Mouse (Mus musculus) E14TG2a.4 (cell line): Measurements from ENCODE around the gene Nelfa.
A peak's percentile ranks its signal among the peaks of the same experiment; 100 is the strongest.

ENCODE experiments used
- H3K27me3 ChIP-seq: 2 replicates; pipeline ENCODE4 v1.6.1; 2014; ENCODE audit warnings: low read length, control low read depth; ENCODE audit not compliant: insufficient read depth
- H3K36me3 ChIP-seq: 2 replicates; pipeline ENCODE4 v1.6.1; 2014; ENCODE audit warnings: low read length, control low read depth; ENCODE audit not compliant: insufficient read depth
- H3K4me1 ChIP-seq: replicated peaks from 2 replicates; pipeline ENCODE4 v1.6.1; 2014; ENCODE audit warnings: low read depth, low read length, control low read depth
- H3K4me3 ChIP-seq: replicated peaks from 2 replicates; pipeline ENCODE4 v1.5.1; 2014; ENCODE audit warnings: mild to moderate bottlenecking, low read length
- H3K9me3 ChIP-seq: 2 replicates; pipeline ENCODE4 v1.6.1; 2014; ENCODE audit warnings: low read length, control low read depth
- CTCF ChIP-seq: conservative IDR thresholded peaks from 2 replicates; pipeline ENCODE4 v1.5.1; 2014; ENCODE audit warnings: low read length
- NANOG ChIP-seq: IDR thresholded peaks from 2 replicates; pipeline ENCODE4 v1.6.1; 2014; ENCODE audit warnings: borderline replicate concordance, low read length, mixed read lengths
- POU5F1 ChIP-seq: IDR thresholded peaks from 2 replicates; pipeline ENCODE4 v1.6.1; 2014; ENCODE audit warnings: low read length, borderline replicate concordance

The Nelfa gene

DNA sequence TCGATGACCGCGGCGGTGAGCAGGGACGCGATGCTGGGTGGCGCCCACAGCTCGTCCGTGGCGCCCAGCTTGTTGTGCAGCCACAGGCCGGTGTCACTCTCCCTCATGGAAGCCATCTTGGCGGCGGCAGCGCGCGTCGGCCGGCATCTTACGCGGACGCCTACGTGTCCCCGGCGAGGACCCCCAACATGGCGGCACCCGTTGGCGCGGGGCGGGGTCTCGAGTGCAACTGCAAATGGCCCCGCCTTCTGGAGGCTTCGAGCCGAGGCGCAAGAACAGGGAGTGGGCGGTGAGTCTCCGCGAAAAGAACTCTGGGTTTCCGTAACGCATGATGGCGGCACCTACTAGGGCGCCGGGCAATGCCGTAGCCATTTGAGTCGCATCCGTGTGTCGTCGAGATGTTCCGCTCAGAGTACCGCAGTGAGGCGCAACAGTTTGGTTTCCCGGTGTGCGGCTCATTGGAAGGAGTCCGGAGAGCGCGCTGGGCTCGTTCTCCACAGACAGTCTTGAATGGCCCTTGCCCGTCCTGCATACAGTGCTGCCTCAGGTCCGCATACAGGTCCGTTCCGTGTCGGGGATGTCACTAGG, at the start of gene Nelfa:
Gene Nelfa (minus strand): TSS at position 294 of the 588 bp plus-strand sequence.
- H3K4me1 ChIP-seq = peaks cover 42% of the 10 kb centered on the region
- H3K4me3 ChIP-seq = peak within 1 kb of the TSS; percentile 96
- H3K27me3 ChIP-seq = no peaks in the 10 kb centered on the region
- TF ChIP-seq POU5F1 (no peak), CTCF (no peak), NANOG (no peak)
- H3K36me3 ChIP-seq = peaks cover 40% of the 10 kb centered on the region
- peaks cover 4% of the 10 kb centered on the region for H3K9me3 ChIP-seq

DNA sequence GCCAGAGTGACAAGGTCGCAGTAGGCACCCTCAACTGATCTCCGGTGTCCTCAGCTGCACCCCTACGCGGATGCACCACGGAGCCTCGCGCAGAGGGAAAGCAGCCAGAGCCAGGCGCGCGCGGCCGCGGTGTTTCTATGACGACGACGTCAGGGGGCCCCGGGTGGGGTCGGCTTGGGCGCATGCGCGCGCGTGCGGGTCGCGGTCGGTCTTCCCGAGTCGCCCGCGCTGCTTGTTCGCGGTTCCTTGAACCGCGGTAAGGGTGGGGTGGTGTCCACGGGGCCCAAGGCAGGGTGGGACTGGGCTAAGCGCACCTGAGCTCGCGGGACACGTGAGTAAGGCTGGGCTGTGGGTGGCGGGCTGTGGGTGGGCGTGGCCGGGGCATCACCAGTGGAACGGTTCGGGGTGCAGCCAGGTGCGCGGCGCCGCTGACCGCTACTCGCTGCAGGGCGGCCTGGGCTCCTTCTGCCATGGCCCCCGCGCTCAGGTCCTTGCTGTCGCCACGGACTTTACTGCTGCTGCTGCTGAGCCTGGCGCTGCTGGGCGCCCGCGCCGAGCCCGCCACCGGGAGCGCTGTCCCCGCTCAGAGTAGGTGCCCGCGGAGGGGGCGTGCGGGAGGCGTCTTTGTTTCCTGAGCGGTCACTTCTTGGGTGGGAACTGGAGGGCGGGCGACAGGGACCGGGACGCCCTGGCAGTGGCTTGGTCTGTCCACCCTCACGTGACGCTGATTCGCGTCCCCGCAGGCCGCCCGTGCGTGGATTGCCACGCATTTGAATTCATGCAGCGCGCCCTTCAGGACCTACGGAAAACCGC, 47.3 kb upstream of the Nelfa start, which contains the start of gene Gm1673:
Gene Gm1673 (plus strand): TSS at position 125 of the 813 bp plus-strand sequence.
- H3K4me1 ChIP-seq = peaks cover 8% of the 10 kb centered on the region
- H3K27me3 ChIP-seq = peaks cover 84% of the 10 kb centered on the region
- no peak for TF ChIP-seq CTCF
- no peak for TF ChIP-seq POU5F1
- no peak for TF ChIP-seq NANOG
- peak within 1 kb of the TSS; percentile 89 for H3K4me3 ChIP-seq
- H3K9me3 ChIP-seq = peaks cover 24% of the 10 kb centered on the region
- H3K36me3 ChIP-seq = no peaks in the 10 kb centered on the region

DNA sequence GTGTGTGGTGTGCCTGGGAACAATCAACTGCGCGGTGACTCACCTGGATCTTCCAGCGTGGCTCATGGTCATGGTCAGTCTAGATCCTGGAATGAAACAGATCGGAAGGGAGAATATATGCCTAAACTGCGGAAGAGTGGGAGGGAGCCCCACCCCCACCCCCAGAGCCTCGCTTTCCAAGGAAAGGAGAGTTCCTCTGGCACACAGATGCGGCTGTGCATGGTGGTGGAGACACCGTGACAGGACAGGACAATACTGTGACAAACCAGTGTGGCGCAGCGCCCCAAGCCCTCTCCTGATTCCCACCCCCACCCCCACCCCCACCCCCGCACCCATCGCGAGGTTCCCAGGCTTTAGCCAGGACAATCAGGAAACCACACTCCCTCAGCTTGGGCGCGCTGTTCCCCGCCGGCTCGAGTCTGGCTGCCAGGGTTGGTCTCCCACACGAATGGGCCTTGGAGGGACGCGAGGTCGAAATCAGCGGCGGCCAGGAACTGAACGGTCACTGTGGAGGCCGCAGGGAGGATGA, 46.6 kb upstream of the Nelfa start:
- Histone ChIP-seq H3K4me3 (peak overlapping the region; percentile 89), H3K27me3 (peaks cover 88% of the 10 kb centered on the region), H3K4me1 (peaks cover 8% of the 10 kb centered on the region), H3K9me3 (peaks cover 24% of the 10 kb centered on the region), H3K36me3 (no peaks in the 10 kb centered on the region)
- TF ChIP-seq NANOG (no peak), POU5F1 (no peak), CTCF (no peak)

DNA sequence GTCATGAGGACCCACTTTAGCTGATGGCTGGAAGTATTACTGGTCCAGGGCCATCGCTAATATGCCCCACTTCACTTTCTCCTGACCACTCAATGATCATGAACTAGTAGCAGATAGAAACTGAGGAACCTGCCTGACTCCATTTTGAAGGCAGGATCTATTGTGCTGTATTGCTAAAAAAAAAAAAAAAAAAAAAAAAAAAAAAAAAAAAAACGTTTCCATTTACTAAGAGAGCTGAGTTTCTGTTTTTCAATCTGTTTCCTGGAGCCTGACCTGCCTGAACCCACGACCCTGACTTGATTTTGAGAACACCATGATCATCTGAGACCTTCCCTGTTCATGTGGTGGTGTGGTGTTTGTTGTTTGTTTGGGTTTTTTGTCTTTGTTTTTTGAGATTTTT, 40.1 kb upstream of the Nelfa start:
- Histone ChIP-seq H3K27me3 (peaks cover 45% of the 10 kb centered on the region), H3K36me3 (no peaks in the 10 kb centered on the region), H3K9me3 (peaks cover 16% of the 10 kb centered on the region), H3K4me3 (no peak overlapping the region), H3K4me1 (no peaks in the 10 kb centered on the region)
- TF ChIP-seq CTCF (no peak), NANOG (no peak), POU5F1 (no peak)

DNA sequence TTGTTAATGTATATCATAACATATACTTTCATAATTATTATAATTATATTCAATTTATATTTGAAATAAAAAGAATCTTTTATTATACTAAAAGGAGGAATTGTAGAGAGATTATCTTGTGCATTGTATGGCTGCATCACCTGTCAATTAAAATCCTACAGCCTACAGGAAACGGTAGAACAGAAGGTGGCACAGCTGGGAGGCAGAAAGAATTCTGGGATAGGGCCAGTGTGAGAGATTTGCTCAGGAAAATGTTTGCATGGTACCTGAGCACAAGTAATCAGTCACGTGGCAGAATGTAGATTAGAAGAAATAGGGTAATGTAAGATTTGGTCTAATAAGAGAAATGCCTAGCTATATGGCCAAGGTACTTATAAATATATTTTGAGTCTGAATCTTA, 38.5 kb upstream of the Nelfa start:
- peaks cover 37% of the 10 kb centered on the region for H3K27me3 ChIP-seq
- H3K9me3 ChIP-seq = peaks cover 7% of the 10 kb centered on the region
- TF ChIP-seq POU5F1 (no peak), CTCF (no peak), NANOG (no peak)
- H3K4me3 ChIP-seq = no peak overlapping the region
- H3K36me3 ChIP-seq = no peaks in the 10 kb centered on the region
- no peaks in the 10 kb centered on the region for H3K4me1 ChIP-seq

DNA sequence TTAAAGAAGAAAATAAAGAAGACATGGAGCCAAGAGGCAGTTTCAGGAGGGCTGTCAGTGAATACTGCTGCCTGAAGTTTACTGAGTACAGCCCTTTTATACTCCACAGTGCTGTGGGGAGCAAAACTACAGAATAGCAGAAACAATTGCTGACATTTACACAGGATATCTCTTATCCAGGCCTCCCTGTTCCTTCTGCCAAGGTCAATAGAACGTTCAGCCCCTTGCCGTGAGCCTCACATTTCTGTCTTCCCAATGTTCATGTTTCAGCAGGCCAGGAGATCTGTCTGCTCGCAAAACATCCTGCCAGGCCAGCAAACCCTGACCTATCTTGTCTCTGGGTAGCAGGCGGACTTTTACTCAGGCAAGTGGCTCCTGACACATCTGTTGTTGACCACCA, 23.2 kb upstream of the Nelfa start:
- Histone ChIP-seq H3K4me3 (no peak overlapping the region), H3K9me3 (peaks cover 38% of the 10 kb centered on the region), H3K27me3 (peaks cover 25% of the 10 kb centered on the region), H3K4me1 (no peaks in the 10 kb centered on the region), H3K36me3 (no peaks in the 10 kb centered on the region)
- no peak for TF ChIP-seq POU5F1
- no peak for TF ChIP-seq CTCF
- no peak for TF ChIP-seq NANOG

DNA sequence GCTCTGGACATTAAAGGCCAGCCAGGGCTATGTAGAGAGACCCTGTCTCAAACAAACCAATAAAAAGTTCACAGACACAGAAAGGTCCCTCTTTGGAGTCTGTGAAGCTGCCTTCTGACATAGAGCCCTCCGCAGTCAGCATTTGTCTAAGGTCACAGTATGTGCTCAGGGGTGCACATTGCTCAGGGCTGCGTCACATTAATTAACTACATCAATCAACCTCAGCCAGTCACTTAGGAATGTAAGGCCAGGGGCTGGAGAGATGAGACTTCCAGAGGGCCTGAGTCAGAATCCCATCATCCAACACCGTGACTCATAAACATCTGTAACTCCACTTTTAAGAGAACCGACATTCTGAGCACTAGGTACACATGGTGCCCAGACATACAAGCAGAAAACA, 19.7 kb upstream of the Nelfa start:
- H3K9me3 ChIP-seq = peaks cover 62% of the 10 kb centered on the region
- no peak for TF ChIP-seq NANOG
- TF ChIP-seq POU5F1 = no peak
- no peak for TF ChIP-seq CTCF
- no peaks in the 10 kb centered on the region for H3K4me1 ChIP-seq
- no peaks in the 10 kb centered on the region for H3K36me3 ChIP-seq
- H3K4me3 ChIP-seq = no peak overlapping the region
- H3K27me3 ChIP-seq = peaks cover 18% of the 10 kb centered on the region

- Histone ChIP-seq H3K9me3 (peaks cover 65% of the 10 kb centered on the region), H3K36me3 (no peaks in the 10 kb centered on the region), H3K4me3 (no peak overlapping the region), H3K4me1 (no peaks in the 10 kb centered on the region), H3K27me3 (0 out of 2 replicates have a peak, but pooled peaks cover 5% of the 10 kb centered on the region)
- TF ChIP-seq NANOG = no peak
- TF ChIP-seq CTCF = peak; percentile 58
- TF ChIP-seq POU5F1 = no peak
These were observed 18.1 kb upstream of the Nelfa start for GRCm38 (mm10) chr5:33954354-33954753.
